Mouse (Mus musculus) left cerebral cortex, adult 11 months (tissue): Measurements from ENCODE around the gene Clca3b.
A peak's percentile ranks its signal among the peaks of the same experiment; 100 is the strongest.
"Not testable (repeated sequence)": the region's sequence is repeated elsewhere in the genome, so short reads cannot be mapped to it uniquely, and the experiment has no call there.

Experiments used
- DNase-seq: peaks from one replicate; pipeline ENCODE4 v3.0.0; 2022; ENCODE audit warnings: low spot score

The Clca3b gene

DNA sequence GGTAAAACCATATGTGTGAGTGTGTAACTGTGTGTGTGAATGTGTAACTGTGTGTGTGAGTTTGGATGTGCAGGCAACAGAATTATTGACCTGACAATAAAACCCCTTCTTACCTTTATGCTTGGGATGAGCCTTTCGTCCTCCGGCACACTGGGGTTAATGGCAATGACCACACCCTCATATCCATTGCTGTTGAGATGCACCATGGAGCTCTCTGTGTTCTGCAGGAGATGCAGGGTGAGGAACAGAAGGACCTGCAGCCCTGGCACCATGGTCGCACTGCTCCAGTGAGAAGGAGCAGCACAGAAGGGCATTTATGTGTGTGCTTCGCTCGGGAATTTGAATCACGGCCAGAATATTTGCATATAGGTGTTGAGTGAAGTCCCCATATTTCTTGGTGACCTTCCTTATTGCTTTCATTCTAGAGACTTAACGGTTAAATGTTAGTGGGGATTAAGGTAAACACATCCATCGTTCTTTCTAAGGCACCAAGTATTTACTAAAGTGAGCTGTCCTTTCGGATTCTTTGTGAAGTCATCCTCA lies at the start of gene Clca3b:
TSS of gene Clca3b (minus strand) at position 344 of the 543 bp plus-strand sequence.
- not testable (repeated sequence) for DNase-seq

DNA sequence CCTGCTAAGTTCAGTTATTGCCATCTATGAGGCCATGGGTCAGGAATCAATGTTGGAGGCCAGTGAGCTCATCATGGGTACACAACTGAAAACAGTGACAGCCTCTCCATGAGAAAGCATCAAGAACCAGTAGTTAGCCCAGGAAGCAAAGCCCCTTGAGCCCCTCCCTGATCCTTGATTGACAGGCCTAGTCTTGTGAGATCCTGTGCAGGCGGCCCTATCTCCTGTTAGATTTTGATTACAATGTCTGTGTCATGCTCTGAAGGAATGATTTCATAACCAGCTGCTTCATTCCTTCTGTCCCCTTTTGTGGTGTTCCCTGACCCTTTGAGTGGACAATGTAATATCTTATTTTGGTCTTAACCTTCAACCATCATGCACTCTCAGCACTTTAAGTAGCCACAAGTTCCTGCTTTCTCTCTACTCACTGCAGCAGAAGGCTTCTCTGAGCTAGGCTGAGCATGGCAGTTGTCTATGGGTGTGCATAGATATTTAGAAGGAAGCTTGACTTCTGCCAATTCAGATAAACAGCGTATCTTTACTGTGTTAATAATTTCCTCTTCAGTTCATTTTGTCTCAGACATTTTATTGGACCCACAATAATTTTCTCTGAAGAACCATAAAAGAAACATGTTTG lies 48.0 kb upstream of the Clca3b start:
- DNase-seq = no peak

GRCm38 (mm10) chr3:144890246-144890758 lies 41.1 kb upstream of the Clca3b start:
- DNase-seq = no peak

DNA sequence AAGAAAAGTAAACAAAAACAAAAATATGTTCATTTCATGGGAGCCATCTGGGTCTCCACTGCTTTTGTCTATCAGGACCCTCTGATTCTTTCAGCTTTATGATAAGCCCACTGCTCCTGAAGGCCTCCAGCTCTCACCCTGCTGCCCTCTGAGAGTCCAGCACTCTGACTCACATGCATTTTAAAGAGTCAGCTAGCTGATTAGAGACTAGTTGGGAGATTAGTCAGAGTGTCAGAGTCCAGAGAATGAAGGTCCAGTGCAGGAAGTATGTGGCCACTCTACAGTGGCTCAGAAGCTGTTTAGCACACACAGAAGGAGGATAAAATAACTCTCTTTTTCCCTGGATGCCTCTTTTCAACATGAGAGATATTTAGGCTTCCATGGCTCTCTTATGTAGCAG lies 37.8 kb upstream of the Clca3b start:
- no peak for DNase-seq

DNA sequence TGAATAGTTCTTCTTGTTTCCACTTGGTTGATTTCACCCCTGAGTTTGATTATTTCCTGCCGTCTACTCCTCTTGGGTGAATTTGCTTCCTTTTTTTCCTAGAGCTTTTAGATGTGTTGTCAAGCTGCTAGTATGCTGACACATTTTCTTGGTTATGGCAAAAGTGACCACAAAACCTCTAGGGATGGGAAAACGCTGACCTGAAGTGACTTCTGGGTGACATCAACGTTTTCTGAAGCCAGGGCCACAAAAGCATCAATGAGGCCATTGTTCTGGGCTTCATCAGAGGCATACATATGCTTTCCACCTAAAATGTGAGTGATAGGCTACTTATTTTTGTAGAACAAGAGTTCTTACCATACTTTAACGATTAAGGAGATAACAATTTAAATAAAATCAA lies 22.9 kb upstream of the Clca3b start:
- not testable (repeated sequence) for DNase-seq

GRCm38 (mm10) chr3:144849584-144849983 lies 427 bp upstream of the Clca3b start:
- DNase-seq = no peak

DNA sequence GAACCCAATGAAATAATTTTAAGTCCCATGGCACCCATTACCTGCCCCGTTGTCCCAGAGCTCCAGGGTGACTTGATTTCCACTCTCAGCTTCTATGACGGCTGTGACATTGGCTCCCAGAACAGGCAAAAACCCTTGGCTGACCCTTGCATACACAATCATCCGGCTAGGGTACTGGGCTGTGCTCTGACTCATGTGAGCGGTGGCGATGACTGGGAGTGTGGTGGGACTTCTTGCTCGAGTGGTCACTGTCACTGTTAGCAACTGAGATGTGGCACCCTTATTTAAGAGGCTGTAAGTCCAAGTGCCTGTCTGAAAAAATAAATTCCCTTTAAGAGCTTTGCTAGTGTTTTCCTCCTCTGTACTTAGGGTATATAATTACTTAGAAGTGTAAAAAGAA lies 21.9 kb downstream of the Clca3b start:
- no peak for DNase-seq

- DNase-seq = peak; percentile 67
These were observed 24.0 kb downstream of the Clca3b start for GRCm38 (mm10) chr3:144825151-144825550.

DNA sequence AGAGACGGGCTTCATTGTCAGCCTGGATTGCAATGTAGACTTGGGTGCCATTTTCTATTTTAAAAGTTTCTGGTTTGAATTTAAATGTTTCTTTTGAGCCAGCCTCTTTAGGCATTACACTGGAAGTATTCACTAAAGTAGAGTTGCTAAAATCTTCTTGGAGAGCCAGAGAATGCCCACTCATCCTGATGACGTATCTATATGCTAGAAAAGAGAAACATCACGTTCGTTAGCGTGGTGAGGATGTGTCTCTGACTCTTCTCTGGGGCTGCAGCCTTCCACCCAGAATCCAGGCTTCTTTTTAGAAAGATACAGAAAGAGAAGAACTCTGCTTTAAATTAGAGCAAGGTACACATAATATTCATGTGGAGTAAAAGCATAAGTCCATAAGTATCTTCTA lies 25.8 kb downstream of the Clca3b start:
- no peak for DNase-seq

DNA sequence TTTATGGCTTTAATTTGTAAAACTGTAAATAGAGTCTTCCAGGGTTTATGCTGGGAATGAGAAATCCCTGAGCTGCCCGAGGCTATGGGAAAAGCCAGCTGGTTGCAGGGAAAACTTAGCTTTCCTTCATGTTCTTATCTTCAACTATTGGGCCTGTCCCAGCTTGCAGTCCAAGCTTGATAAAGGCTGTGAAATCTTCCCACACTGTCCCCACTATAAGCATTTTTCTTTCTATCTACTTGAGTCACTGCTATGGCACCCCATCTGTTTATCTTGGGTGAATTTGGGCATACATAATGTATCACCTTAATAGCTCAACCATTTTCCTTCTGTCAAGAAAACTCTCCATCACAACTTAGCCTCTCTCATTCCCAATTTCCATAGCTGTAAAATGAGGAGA lies 28.5 kb downstream of the Clca3b start:
- DNase-seq = no peak

DNA sequence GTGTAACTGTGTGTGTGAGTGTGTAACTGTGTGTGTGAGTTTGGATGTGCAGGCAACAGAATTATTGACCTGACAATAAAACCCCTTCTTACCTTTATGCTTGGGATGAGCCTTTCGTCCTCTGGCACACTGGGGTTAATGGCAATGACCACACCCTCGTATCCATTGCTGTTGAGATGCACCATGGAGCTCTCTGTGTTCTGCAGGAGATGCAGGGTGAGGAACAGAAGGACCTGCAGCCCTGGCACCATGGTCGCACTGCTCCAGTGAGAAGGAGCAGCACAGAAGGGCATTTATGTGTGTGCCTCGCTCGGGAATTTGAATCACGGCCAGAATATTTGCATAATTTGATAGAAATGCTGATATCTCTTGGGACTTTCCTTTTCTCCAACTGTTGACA lies 29.9 kb downstream of the Clca3b start, which contains the start of gene Clca3a2:
TSS of gene Clca3a2 (minus strand) at position 276 of the 400 bp plus-strand sequence.
- not testable (repeated sequence) for DNase-seq

DNA sequence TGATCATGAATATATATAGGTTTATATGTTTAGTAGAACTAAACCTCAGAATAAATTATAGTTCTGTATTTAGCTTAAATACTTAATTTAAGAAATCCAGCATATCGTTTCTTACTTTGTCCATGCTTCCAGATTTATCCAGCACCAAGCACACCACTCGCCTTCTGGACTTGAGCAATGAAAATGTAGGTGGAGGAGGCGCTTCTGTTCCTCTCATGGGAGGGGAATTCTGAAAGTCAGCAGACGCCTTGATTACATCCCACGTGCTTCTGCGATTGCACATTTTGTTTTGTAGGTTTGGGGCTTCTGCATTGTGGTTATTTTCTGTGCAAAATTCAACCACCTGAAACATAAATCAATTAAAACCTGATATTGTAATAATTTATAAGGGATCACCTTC lies 35.8 kb downstream of the Clca3b start:
- DNase-seq = not testable (repeated sequence)

DNA sequence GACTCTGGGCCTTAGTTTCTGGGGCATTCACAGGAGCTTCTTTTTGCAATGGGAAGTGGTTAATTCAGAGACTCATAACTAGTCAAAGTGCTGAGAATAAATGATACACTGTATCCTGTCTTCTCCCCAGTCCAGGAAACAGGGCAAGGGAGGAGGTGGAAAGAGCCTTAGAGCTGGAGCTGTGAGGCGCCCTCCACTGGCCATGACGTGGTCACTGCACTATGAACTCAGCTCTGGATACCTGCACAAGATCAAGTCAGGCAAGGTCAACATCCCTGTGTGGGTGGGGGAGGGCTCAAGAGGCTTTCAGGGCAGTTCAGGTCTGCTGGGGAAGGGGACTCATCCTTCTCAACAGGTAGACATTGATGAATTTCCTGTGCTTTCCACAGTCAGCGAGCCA lies 37.3 kb downstream of the Clca3b start:
- no peak for DNase-seq

- DNase-seq = not testable (repeated sequence)
These were observed 40.8 kb downstream of the Clca3b start for GRCm38 (mm10) chr3:144808153-144808925.

DNA sequence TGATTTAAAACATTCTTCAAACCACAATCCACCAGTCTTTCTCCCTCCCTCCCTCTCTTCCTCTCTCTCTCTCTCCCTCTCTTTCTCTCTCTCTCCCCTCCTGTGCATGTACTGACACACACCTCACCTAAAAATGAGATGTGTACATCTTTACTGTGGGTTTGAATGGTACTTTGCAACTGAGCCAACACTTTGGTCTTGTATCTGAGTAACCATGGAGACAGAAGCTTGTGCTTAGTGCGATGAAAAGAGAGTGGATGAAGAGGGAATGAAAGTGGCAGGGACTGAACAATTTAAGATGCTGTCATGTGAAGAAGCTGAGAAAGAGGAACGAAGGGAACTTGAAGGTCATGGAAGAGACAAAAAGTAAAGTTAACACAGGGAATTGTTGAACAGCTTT lies 42.5 kb downstream of the Clca3b start:
- DNase-seq = not testable (repeated sequence)

DNA sequence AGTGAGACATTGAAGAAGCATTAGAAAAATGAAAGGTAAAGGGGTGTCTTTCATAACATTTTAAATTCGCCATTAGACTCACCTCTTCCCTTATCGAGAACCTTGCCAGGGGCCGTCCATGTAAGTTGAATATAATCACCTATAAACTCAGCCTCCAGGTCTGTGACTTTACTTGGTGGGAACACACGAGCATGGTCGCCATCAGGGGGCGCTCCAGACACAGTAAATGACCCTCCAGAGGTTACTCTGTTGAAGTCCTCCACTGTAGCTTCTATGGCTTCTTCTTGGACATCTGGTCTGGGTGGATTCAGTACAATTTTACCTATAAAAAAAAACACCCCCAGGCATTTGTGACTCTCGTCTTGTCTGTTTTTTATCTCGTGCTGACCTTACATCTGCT lies 47.3 kb downstream of the Clca3b start:
- no peak for DNase-seq

DNA sequence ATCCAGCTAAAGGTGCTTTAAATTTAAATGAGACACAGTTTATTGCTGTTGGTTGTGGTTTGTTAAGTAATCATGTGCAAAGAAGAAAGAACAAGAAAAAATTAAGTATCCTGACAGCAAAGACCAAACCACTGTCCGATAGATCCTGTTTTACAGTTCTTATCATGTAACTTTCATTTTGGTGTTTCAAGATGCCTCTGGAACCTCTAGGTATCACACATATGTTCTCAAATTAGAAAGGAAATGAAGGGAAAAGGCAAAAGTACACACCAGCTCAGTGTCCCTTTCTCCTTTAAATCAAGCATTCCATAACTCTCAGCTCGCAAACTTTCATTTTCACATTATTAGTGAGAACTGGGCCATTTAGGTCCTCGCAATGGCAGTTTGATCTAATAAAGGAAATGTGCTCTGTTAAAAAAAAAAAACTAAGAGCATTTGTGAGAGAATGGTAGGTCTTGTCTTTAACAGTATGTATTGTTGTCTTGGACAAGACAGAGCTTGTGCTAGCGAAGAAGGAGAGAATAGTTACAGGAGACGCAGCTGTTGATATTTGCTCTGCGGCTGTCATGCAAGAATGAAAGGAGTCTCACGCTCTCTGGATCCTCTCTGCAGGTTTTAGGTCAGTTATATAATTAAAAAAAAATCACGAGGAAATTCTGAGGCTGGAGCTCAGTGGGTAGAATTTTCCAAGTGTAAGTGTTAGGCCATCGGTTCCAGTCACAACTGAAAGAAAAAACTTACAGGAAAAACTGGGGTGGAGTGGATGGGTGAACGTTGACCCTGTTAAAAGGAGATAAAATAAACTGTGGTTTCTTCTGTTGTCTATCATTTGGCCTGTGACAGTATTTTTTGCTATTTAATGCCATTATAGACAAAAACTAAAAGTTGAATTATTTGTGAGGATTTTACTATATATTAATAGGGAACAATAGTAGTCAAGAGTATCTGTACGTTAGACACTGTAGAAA lies 63.7 kb downstream of the Clca3b start:
- no peak for DNase-seq
